29 mouse cellular contexts compared by ENCODE assay signal in the genomic region with DNA sequence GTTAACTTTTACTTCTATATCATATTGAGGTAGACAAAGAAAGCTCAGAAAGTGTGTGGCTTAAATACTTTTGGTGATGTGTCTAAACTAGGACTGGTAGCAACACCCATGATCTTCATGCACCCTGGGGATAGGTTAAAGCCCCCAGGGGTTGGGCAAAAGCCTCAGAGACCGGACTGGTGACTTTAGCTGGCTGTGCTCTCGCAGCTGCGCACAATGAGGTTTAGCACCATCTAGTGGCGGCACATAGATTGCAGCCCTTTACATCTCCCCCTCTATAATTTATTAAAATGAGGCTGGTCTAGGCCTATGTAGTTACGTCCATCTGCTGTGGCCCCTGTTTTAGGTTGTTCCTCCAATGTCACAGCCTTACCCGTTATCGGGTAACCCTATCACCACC. TPM values are rescaled to one million over a fixed set of nuclear protein-coding genes. Genes with fewer than 3 reads are reported as not detected.
A peak's percentile ranks its signal among the peaks of the same experiment; 100 is the strongest.
DNase-seq lines count a peak whose midpoint lies in the region; ATAC-seq and TF ChIP-seq lines count a peak whose summit lies in the region.
"Not testable (repeated sequence)": the region's sequence is repeated elsewhere in the genome, so short reads cannot be mapped to it uniquely, and the experiment has no call there.
"Had no signal": no experiment of that assay in that cellular context is flagged by ENCODE, and none has a peak within 500 bp of the region (broad histone marks: within the 10 kb centered on the region; RNA-seq: fewer than 3 reads in every experiment).

No protein-coding gene starts in this region.

- intact Hi-C loops in gastrocnemius, adult 2 months (cut with DNase I), result not testable (repeated sequence)

- not testable (repeated sequence) for H3K4me2 ChIP-seq in hindbrain, postnatal 0 days (ENCODE audit: low read depth, low read length); kidney, postnatal 0 days (ENCODE audit: low read length); lung, embryonic 14.5 days; stomach, postnatal 0 days (replicated peaks; ENCODE audit: low read depth)

- not testable (repeated sequence) for H3K9me3 ChIP-seq in ES-Bruce4 (replicated peaks; ENCODE audit: control insufficient read depth, insufficient read depth, low read length, poor library complexity, severe bottlenecking); hindbrain, postnatal 0 days (ENCODE audit: low read length); kidney, postnatal 0 days (replicated peaks; ENCODE audit: low read length); lung, embryonic 14.5 days (ENCODE audit: low read depth, low read length); stomach, postnatal 0 days (ENCODE audit: control insufficient read depth, low read length)

- TF ChIP-seq CTCF in ES-Bruce4 (IDR thresholded peaks at IDR 0.05; ENCODE audit: low read depth, low read length), result peak; percentile 2
- TF ChIP-seq CTCF in gastrocnemius, adult 2 months (IDR thresholded peaks at IDR 0.05), result peak; percentile 41
- peak; percentile 45 for TF ChIP-seq CTCF in hindbrain, postnatal 0 days (IDR thresholded peaks at IDR 0.05; ENCODE audit: low read depth)
- peak; percentile 47 for TF ChIP-seq CTCF in kidney, postnatal 0 days (IDR thresholded peaks at IDR 0.05; ENCODE audit: low read depth)
- peak; percentile 32 for TF ChIP-seq CTCF in liver, adult 2 months (IDR thresholded peaks at IDR 0.05; ENCODE audit: low read depth, low read length)
- TF ChIP-seq CTCF in lung, embryonic 14.5 days (IDR thresholded peaks at IDR 0.05; ENCODE audit: low read depth), result peak; percentile 45
- TF ChIP-seq CTCF in stomach, postnatal 0 days (IDR thresholded peaks at IDR 0.05; ENCODE audit: low read depth), result peak; percentile 54

- 18% methylated on average over 7 of the region's 7 CpGs for WGBS in hindbrain, postnatal 0 days
- WGBS in kidney, postnatal 0 days, result 16% methylated on average over 6 of the region's 7 CpGs
- 9% methylated on average over 7 of the region's 7 CpGs for WGBS in liver, adult 2 months
- 5% methylated on average over 4 of the region's 7 CpGs for WGBS in lung, embryonic 14.5 days
- WGBS in stomach, postnatal 0 days, result 15% methylated on average over 6 of the region's 7 CpGs

- H3K4me1 ChIP-seq in ES-Bruce4 (ENCODE audit: control insufficient read depth, insufficient read depth, low read length); hindbrain, postnatal 0 days (ENCODE audit: insufficient read depth, low read length); kidney, postnatal 0 days (replicated peaks; ENCODE audit: insufficient read depth, low read length); liver, adult 2 months (ENCODE audit: control insufficient read depth, insufficient read depth, low read length); lung, embryonic 14.5 days (ENCODE audit: insufficient read depth); stomach, postnatal 0 days (replicated peaks; ENCODE audit: control insufficient read depth, insufficient read depth): not testable (repeated sequence)

- H3K27me3 ChIP-seq in ES-Bruce4 (ENCODE audit: control insufficient read depth, insufficient read depth, low read length, poor library complexity, severe bottlenecking); hindbrain, postnatal 0 days (ENCODE audit: insufficient read depth, low read length); kidney, postnatal 0 days (ENCODE audit: insufficient read depth, low read length); liver, adult 2 months (ENCODE audit: control insufficient read depth, insufficient read depth, low read length); lung, embryonic 14.5 days (ENCODE audit: insufficient read depth, low read length); stomach, postnatal 0 days (ENCODE audit: control insufficient read depth, insufficient read depth, low read length): not testable (repeated sequence)

- TF ChIP-seq EP300 in ES-Bruce4 (IDR thresholded peaks at IDR 0.05; ENCODE audit: insufficient read depth, low read depth, low read length); stomach, postnatal 0 days (optimal IDR thresholded peaks at IDR 0.05): not testable (repeated sequence)

- H3K36me3 ChIP-seq in ES-Bruce4 (ENCODE audit: control insufficient read depth, insufficient read depth, low read length, poor library complexity, severe bottlenecking); hindbrain, postnatal 0 days (ENCODE audit: insufficient read depth, low read length); kidney, postnatal 0 days (ENCODE audit: insufficient read depth, low read length); liver, adult 2 months (ENCODE audit: control insufficient read depth, insufficient read depth, low read length); lung, embryonic 14.5 days (ENCODE audit: insufficient read depth); stomach, postnatal 0 days (ENCODE audit: control insufficient read depth, insufficient read depth, low read length): not testable (repeated sequence)

- not testable (repeated sequence) for H3K27ac ChIP-seq in ES-Bruce4 (ENCODE audit: insufficient read depth, low read length); gastrocnemius, adult 2 months; hindbrain, postnatal 0 days; kidney, postnatal 0 days; liver, adult 2 months (replicated peaks; ENCODE audit: insufficient read depth, low read depth, low read length); lung, embryonic 14.5 days (ENCODE audit: low read depth); stomach, postnatal 0 days (replicated peaks)

- H3K79me2 ChIP-seq in liver, adult 2 months (ENCODE audit: control insufficient read depth, insufficient read depth, low read length), result not testable (repeated sequence)

- H3K9ac ChIP-seq in ES-Bruce4 (ENCODE audit: low read depth, poor library complexity, severe bottlenecking); hindbrain, postnatal 0 days (replicated peaks; ENCODE audit: low read length); kidney, postnatal 0 days (ENCODE audit: low read depth, low read length); liver, adult 2 months (ENCODE audit: low read depth, low read length); lung, embryonic 14.5 days; stomach, postnatal 0 days (ENCODE audit: low read length): not testable (repeated sequence)

- not testable (repeated sequence) for H3K4me3 ChIP-seq in ES-Bruce4 (ENCODE audit: low read depth, low read length); gastrocnemius, adult 2 months; hindbrain, postnatal 0 days (ENCODE audit: low read length); kidney, postnatal 0 days (replicated peaks; ENCODE audit: low read depth, low read length); liver, adult 2 months (ENCODE audit: insufficient read depth, low read depth, low read length); lung, embryonic 14.5 days (ENCODE audit: low read depth, low read length); stomach, postnatal 0 days (ENCODE audit: low read depth, low read length)

- not testable (repeated sequence) for TF ChIP-seq POLR2A in ES-Bruce4 (IDR thresholded peaks at IDR 0.05; ENCODE audit: insufficient read depth, low read length); liver, adult 2 months (IDR thresholded peaks at IDR 0.05; ENCODE audit: extremely low read depth, insufficient read depth, low read length)

- ATAC-seq in hindbrain, postnatal 0 days; kidney, postnatal 0 days (replicated peaks; ENCODE audit: low FRiP score, low read depth); lung, embryonic 14.5 days (ENCODE audit: insufficient read depth); stomach, postnatal 0 days (ENCODE audit: low FRiP score, low TSS enrichment): not testable (repeated sequence)

- not testable (repeated sequence) for DNase-seq in gastrocnemius, adult 2 months; hindbrain, postnatal 0 days (ENCODE audit: low spot score); kidney, postnatal 0 days (ENCODE audit: low spot score); liver, adult 2 months (ENCODE audit: extremely low read depth, low read depth, low spot score); lung, embryonic 14.5 days; stomach, postnatal 0 days (ENCODE audit: low spot score)

RNA-seq across cellular contexts. Expression of gene Gm8180, which starts 19.9 kb away (rescaled TPM):
- not detected in 2 replicates for polyA plus RNA-seq in ES-Bruce4 (2011; ENCODE audit: insufficient read depth, insufficient read length, low read depth, missing spikeins)
- not detected for total RNA-seq in gastrocnemius, adult 2 months (2021)
- total RNA-seq in hindbrain, postnatal 0 days (2014; rRNA removed), result not detected in 2 replicates
- not detected in 2 replicates for polyA plus RNA-seq in hindbrain, postnatal 0 days (2015; fragmentation: Nextera tagmentation; extraction: Ambion mirVana)
- polyA plus RNA-seq in kidney, postnatal 0 days (2015; fragmentation: Nextera tagmentation; extraction: Ambion mirVana), result not detected in 2 replicates
- not detected in 2 replicates for total RNA-seq in liver, adult 2 months (2014; rRNA removed)
- not detected in 2 replicates for polyA plus RNA-seq in liver, adult 2 months (2012; rRNA removed)
- not detected in 2 replicates for polyA plus RNA-seq in lung, embryonic 14.5 days (2014; fragmentation: Nextera tagmentation; extraction: Ambion mirVana)
- polyA plus RNA-seq in stomach, postnatal 0 days (2015; fragmentation: Nextera tagmentation; extraction: Ambion mirVana), result not detected in 2 replicates
- total RNA-seq: adrenal gland, adult 2 months; adrenal gland, postnatal 14 days; adrenal gland, postnatal 4 days; common myeloid progenitor, adult 5-6 weeks; G1E; gastrocnemius, postnatal 10 days; gastrocnemius, postnatal 36 days; granulocyte monocyte progenitor cell, adult 5-6 weeks; heart, adult 8-10 months; heart, postnatal 10 days; heart, postnatal 36 days had no signal
- polyA plus RNA-seq: adrenal gland, adult 2 months; cerebellum, adult 2 months; embryonic facial prominence, embryonic 12.5 days; embryonic facial prominence, embryonic 15.5 days; forebrain, embryonic 11.5 days; forebrain, embryonic 14.5 days; G1E; heart, embryonic 11.5 days; heart, embryonic 14.5 days; hindbrain, embryonic 10.5 days; hindbrain, embryonic 13.5 days; hindbrain, embryonic 16.5 days; inflammation-experienced regulatory T-cells, adult 6 months had no signal

RNA-seq across cellular contexts. Expression of gene Gm6526, which starts 56.8 kb away (rescaled TPM):
- not detected in 2 replicates for polyA plus RNA-seq in ES-Bruce4 (2011; ENCODE audit: insufficient read depth, insufficient read length, low read depth, missing spikeins)
- total RNA-seq in gastrocnemius, adult 2 months (2021), result not detected
- total RNA-seq in hindbrain, postnatal 0 days (2014; rRNA removed), result not detected in 2 replicates
- not detected in 2 replicates for polyA plus RNA-seq in hindbrain, postnatal 0 days (2015; fragmentation: Nextera tagmentation; extraction: Ambion mirVana)
- polyA plus RNA-seq in kidney, postnatal 0 days (2015; fragmentation: Nextera tagmentation; extraction: Ambion mirVana), result not detected in 2 replicates
- total RNA-seq in liver, adult 2 months (2014; rRNA removed), result not detected in 2 replicates
- not detected in 2 replicates for polyA plus RNA-seq in liver, adult 2 months (2012; rRNA removed)
- polyA plus RNA-seq in lung, embryonic 14.5 days (2014; fragmentation: Nextera tagmentation; extraction: Ambion mirVana), result not detected in 2 replicates
- polyA plus RNA-seq in stomach, postnatal 0 days (2015; fragmentation: Nextera tagmentation; extraction: Ambion mirVana), result not detected in 2 replicates
- total RNA-seq: adrenal gland, adult 2 months; adrenal gland, postnatal 14 days; adrenal gland, postnatal 4 days; common myeloid progenitor, adult 5-6 weeks; gastrocnemius, postnatal 10 days; gastrocnemius, postnatal 36 days; granulocyte monocyte progenitor cell, adult 5-6 weeks; heart, adult 8-10 months; heart, postnatal 10 days; heart, postnatal 36 days had no signal
- polyA plus RNA-seq: adrenal gland, adult 2 months; cerebellum, adult 2 months; embryonic facial prominence, embryonic 12.5 days; embryonic facial prominence, embryonic 15.5 days; forebrain, embryonic 11.5 days; forebrain, embryonic 14.5 days; G1E; heart, embryonic 11.5 days; heart, embryonic 14.5 days; hindbrain, embryonic 10.5 days; hindbrain, embryonic 13.5 days; hindbrain, embryonic 16.5 days; inflammation-experienced regulatory T-cells, adult 6 months had no signal

Comparison
In these comparisons a context has a peak if more than half of its experiments do, and no peak if none do; other contexts are left out.
1. CTCF ChIP-seq: peak in every context shown above with its lines; median percentile 54 in stomach, postnatal 0 days; 47 in kidney, postnatal 0 days; 45 in hindbrain, postnatal 0 days; 45 in lung, embryonic 14.5 days; 41 in gastrocnemius, adult 2 months; 32 in liver, adult 2 months; 2 in ES-Bruce4.